Mouse (Mus musculus): ENCODE data around the gene Rwdd4a. TPM values are rescaled to one million over a fixed set of nuclear protein-coding genes. Genes with fewer than 3 reads are reported as not detected.

Rwdd4a gene
- total RNA-seq, 1 experiment, result 25.3 TPM

DNA sequence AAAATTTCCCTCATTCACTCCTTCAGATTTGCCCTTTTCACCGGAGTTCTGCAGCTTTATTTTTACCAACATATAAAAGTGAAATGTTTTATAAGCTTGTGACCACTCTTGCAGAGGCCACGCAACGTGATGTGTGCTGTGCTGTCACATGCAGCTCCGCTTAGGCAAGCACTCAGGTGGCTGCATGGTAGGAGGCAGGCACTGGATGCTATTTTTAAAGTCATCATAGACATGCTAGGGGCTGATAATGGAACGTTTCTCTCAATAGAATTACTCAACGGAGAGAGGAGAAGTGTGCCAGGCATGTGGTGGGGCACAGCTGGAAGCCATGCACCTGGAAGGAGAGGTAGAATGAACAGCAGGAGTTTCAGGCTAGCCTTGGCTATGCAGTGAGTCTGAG lies 38.0 kb upstream of the Rwdd4a start:
- Histone ChIP-seq H3K9me3 (ENCODE audit: control insufficient read depth, insufficient read depth, low read depth, low read length) (no peaks in the 10 kb centered on the region), H3K4me1 (ENCODE audit: control insufficient read depth in 2 of 2, insufficient read depth in 2 of 2, low read length in 2 of 2, poor library complexity in 1 of 2) (no peaks in the 10 kb centered on the region), H3K27ac (ENCODE audit: insufficient read depth, low read depth, low read length, poor library complexity, severe bottlenecking) (no peak overlapping the region), H3K4me3 (ENCODE audit: insufficient read depth in 1 of 2, low read depth in 1 of 2, low read length in 2 of 2, poor library complexity in 1 of 2, severe bottlenecking in 1 of 2) (no peak overlapping the region), H3K36me3 (ENCODE audit: control insufficient read depth, insufficient read depth, low read length, poor library complexity, severe bottlenecking) (peaks cover 10% of the 10 kb centered on the region), H3K9ac (ENCODE audit: insufficient read depth, low read depth, low read length, poor library complexity, severe bottlenecking) (no peak overlapping the region)
- in situ Hi-C loops (cut with MboI; ENCODE audit: low sequenced_read_pairs in 2 of 2, unreplicated experiment in 2 of 2), result no loop called here
- DNase-seq (ENCODE audit: low read depth, low spot score), result no peak
- TF ChIP-seq CHD2 (IDR thresholded peaks at IDR 0.05; ENCODE audit: low read depth, low read length) (no peak), MAFK (IDR thresholded peaks at IDR 0.05; ENCODE audit: insufficient read depth, low read depth, low read length) (no peak), ZC3H11A (IDR thresholded peaks at IDR 0.05; ENCODE audit: borderline replicate concordance, low read depth, low read length) (no peak), ZNF384 (IDR thresholded peaks at IDR 0.05; ENCODE audit: low read depth, low read length) (no peak), HCFC1 (IDR thresholded peaks at IDR 0.05; ENCODE audit: borderline replicate concordance, insufficient read depth, low read length) (no peak)

DNA sequence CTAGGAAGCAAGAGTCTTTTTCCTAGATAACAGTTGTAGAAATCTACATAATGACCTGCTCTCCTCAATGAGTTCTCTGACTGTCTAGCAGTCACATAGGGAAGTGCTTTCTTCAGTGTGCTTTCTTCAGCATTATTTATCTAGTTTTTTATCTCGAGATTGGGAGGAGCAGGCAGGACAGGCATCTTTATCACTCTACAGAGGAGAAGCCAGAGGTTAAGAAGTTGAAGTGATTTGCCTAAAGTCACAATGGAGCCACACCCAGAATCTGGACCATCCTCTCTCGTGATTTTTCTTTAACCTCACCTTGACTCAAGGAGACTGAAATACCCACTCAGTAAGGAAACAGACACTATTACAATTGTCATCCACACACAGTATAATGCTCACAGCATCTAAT lies 31.5 kb upstream of the Rwdd4a start:
- in situ Hi-C loops (cut with MboI; ENCODE audit: low sequenced_read_pairs in 2 of 2, unreplicated experiment in 2 of 2), result no loop called here
- no peaks in the 10 kb centered on the region for H3K4me1 ChIP-seq (ENCODE audit: control insufficient read depth in 2 of 2, insufficient read depth in 2 of 2, low read length in 2 of 2, poor library complexity in 1 of 2)
- H3K36me3 ChIP-seq (ENCODE audit: control insufficient read depth, insufficient read depth, low read length, poor library complexity, severe bottlenecking), result peaks cover 26% of the 10 kb centered on the region

DNA sequence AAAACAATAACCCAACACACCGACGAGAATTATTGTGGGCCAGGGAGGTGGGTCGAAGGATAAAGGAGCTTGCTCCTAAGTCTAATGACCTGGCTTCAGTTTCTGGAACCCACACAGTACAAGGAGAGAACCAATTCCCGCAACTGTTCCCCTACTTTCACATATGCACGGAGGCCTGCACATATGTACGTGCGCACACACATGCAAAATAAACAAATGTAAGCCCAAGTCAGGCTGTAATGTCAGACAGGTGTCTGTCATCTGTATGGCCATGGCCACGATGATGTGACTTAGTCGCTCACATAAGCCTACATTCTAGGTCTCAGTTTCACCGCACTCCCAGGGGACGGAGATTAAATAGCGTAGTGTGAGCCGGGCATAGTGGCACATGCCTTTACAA lies 30.9 kb upstream of the Rwdd4a start:
- no peak for TF ChIP-seq CHD2 (IDR thresholded peaks at IDR 0.05; ENCODE audit: low read depth, low read length)
- TF ChIP-seq ZC3H11A (IDR thresholded peaks at IDR 0.05; ENCODE audit: borderline replicate concordance, low read depth, low read length), result no peak
- no peak for TF ChIP-seq ZNF384 (IDR thresholded peaks at IDR 0.05; ENCODE audit: low read depth, low read length)
- no peak for TF ChIP-seq HCFC1 (IDR thresholded peaks at IDR 0.05; ENCODE audit: borderline replicate concordance, insufficient read depth, low read length)
- TF ChIP-seq MAFK (IDR thresholded peaks at IDR 0.05; ENCODE audit: insufficient read depth, low read depth, low read length), result no peak
- H3K36me3 ChIP-seq (ENCODE audit: control insufficient read depth, insufficient read depth, low read length, poor library complexity, severe bottlenecking), result peaks cover 26% of the 10 kb centered on the region
- in situ Hi-C loops (cut with MboI; ENCODE audit: low sequenced_read_pairs in 2 of 2, unreplicated experiment in 2 of 2), result no loop called here

More for the DNA sequence above, 31.5 kb upstream of the Rwdd4a start:
- DNase-seq (ENCODE audit: low read depth, low spot score), result no peak
- H3K9me3 ChIP-seq (ENCODE audit: control insufficient read depth, insufficient read depth, low read depth, low read length), result no peaks in the 10 kb centered on the region
- H3K9ac ChIP-seq (ENCODE audit: insufficient read depth, low read depth, low read length, poor library complexity, severe bottlenecking), result no peak overlapping the region
- no peak overlapping the region for H3K4me3 ChIP-seq (ENCODE audit: insufficient read depth in 1 of 2, low read depth in 1 of 2, low read length in 2 of 2, poor library complexity in 1 of 2, severe bottlenecking in 1 of 2)
- H3K27ac ChIP-seq (ENCODE audit: insufficient read depth, low read depth, low read length, poor library complexity, severe bottlenecking), result no peak overlapping the region
- TF ChIP-seq ZC3H11A (IDR thresholded peaks at IDR 0.05; ENCODE audit: borderline replicate concordance, low read depth, low read length), result no peak
- no peak for TF ChIP-seq MAFK (IDR thresholded peaks at IDR 0.05; ENCODE audit: insufficient read depth, low read depth, low read length)
- TF ChIP-seq ZNF384 (IDR thresholded peaks at IDR 0.05; ENCODE audit: low read depth, low read length), result no peak
- TF ChIP-seq CHD2 (IDR thresholded peaks at IDR 0.05; ENCODE audit: low read depth, low read length), result no peak
- TF ChIP-seq HCFC1 (IDR thresholded peaks at IDR 0.05; ENCODE audit: borderline replicate concordance, insufficient read depth, low read length), result no peak

GRCm38 (mm10) chr8:47505431-47505830 lies 28.0 kb upstream of the Rwdd4a start:
- in situ Hi-C loops (cut with MboI; ENCODE audit: low sequenced_read_pairs in 2 of 2, unreplicated experiment in 2 of 2), result no loop called here
- Histone ChIP-seq H3K27ac (ENCODE audit: insufficient read depth, low read depth, low read length, poor library complexity, severe bottlenecking) (no peak overlapping the region), H3K4me3 (ENCODE audit: insufficient read depth in 1 of 2, low read depth in 1 of 2, low read length in 2 of 2, poor library complexity in 1 of 2, severe bottlenecking in 1 of 2) (no peak overlapping the region), H3K9ac (ENCODE audit: insufficient read depth, low read depth, low read length, poor library complexity, severe bottlenecking) (no peak overlapping the region), H3K4me1 (ENCODE audit: control insufficient read depth in 2 of 2, insufficient read depth in 2 of 2, low read length in 2 of 2, poor library complexity in 1 of 2) (no peaks in the 10 kb centered on the region), H3K9me3 (ENCODE audit: control insufficient read depth, insufficient read depth, low read depth, low read length) (no peaks in the 10 kb centered on the region), H3K36me3 (ENCODE audit: control insufficient read depth, insufficient read depth, low read length, poor library complexity, severe bottlenecking) (peaks cover 36% of the 10 kb centered on the region)
- TF ChIP-seq MAFK (IDR thresholded peaks at IDR 0.05; ENCODE audit: insufficient read depth, low read depth, low read length) (no peak), HCFC1 (IDR thresholded peaks at IDR 0.05; ENCODE audit: borderline replicate concordance, insufficient read depth, low read length) (no peak), ZNF384 (IDR thresholded peaks at IDR 0.05; ENCODE audit: low read depth, low read length) (no peak), CHD2 (IDR thresholded peaks at IDR 0.05; ENCODE audit: low read depth, low read length) (no peak), ZC3H11A (IDR thresholded peaks at IDR 0.05; ENCODE audit: borderline replicate concordance, low read depth, low read length) (no peak)
- DNase-seq (ENCODE audit: low read depth, low spot score), result no peak

More for the DNA sequence above, 30.9 kb upstream of the Rwdd4a start:
- Histone ChIP-seq H3K4me3 (ENCODE audit: insufficient read depth in 1 of 2, low read depth in 1 of 2, low read length in 2 of 2, poor library complexity in 1 of 2, severe bottlenecking in 1 of 2) (no peak overlapping the region), H3K9ac (ENCODE audit: insufficient read depth, low read depth, low read length, poor library complexity, severe bottlenecking) (no peak overlapping the region), H3K27ac (ENCODE audit: insufficient read depth, low read depth, low read length, poor library complexity, severe bottlenecking) (no peak overlapping the region), H3K4me1 (ENCODE audit: control insufficient read depth in 2 of 2, insufficient read depth in 2 of 2, low read length in 2 of 2, poor library complexity in 1 of 2) (no peaks in the 10 kb centered on the region), H3K9me3 (ENCODE audit: control insufficient read depth, insufficient read depth, low read depth, low read length) (no peaks in the 10 kb centered on the region)
- no peak for DNase-seq (ENCODE audit: low read depth, low spot score)

DNA sequence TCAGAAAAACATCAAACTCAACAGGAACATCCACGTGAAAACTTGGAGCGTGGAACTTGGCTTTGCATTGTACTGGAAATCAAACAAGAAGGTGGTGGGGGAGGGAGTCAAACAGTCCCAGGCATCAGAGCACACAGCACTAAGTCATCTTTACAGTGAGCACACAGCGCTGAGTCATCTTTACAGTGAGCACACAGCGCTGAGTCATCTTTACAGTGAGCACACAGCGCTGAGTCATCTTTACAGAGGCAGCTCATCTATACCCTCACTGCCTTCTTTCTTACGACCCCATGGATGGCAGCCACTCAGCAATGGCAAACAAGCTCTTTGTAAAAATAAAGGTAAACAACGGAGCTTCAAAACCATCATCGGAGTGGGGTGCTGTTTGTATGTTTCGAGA lies 22.5 kb upstream of the Rwdd4a start:
- in situ Hi-C loops (cut with MboI; ENCODE audit: low sequenced_read_pairs in 2 of 2, unreplicated experiment in 2 of 2), result no loop called here
- no peak for DNase-seq (ENCODE audit: low read depth, low spot score)
- H3K4me3 ChIP-seq (ENCODE audit: insufficient read depth in 1 of 2, low read depth in 1 of 2, low read length in 2 of 2, poor library complexity in 1 of 2, severe bottlenecking in 1 of 2), result no peak overlapping the region
- peak; percentile 86 for TF ChIP-seq MAFK (IDR thresholded peaks at IDR 0.05; ENCODE audit: insufficient read depth, low read depth, low read length)
- no peak for TF ChIP-seq HCFC1 (IDR thresholded peaks at IDR 0.05; ENCODE audit: borderline replicate concordance, insufficient read depth, low read length)
- no peak for TF ChIP-seq CHD2 (IDR thresholded peaks at IDR 0.05; ENCODE audit: low read depth, low read length)
- H3K36me3 ChIP-seq (ENCODE audit: control insufficient read depth, insufficient read depth, low read length, poor library complexity, severe bottlenecking), result peaks cover 29% of the 10 kb centered on the region
- H3K9ac ChIP-seq (ENCODE audit: insufficient read depth, low read depth, low read length, poor library complexity, severe bottlenecking), result no peak overlapping the region
- H3K27ac ChIP-seq (ENCODE audit: insufficient read depth, low read depth, low read length, poor library complexity, severe bottlenecking), result no peak overlapping the region
- H3K9me3 ChIP-seq (ENCODE audit: control insufficient read depth, insufficient read depth, low read depth, low read length), result no peaks in the 10 kb centered on the region
- 0 out of 4 replicates have a peak, but pooled peaks cover 0 to 2% of the 10 kb centered on the region in 2 experiments for H3K4me1 ChIP-seq (ENCODE audit: control insufficient read depth in 2 of 2, insufficient read depth in 2 of 2, low read length in 2 of 2, poor library complexity in 1 of 2)

All from ES-E14 (cell line).